Mouse (Mus musculus) liver, adult 2 months (tissue): ENCODE results near the gene Gm20388.

Experiments used
- CTCF ChIP-seq: fragments of 200-500 bp; IDR thresholded peaks from 2 replicates; pipeline ENCODE4 v1.5.1; 2011; ENCODE audit warnings: low read depth, low read length, control low read depth
- POLR2A ChIP-seq: fragments of 200-500 bp; IDR thresholded peaks from 2 replicates; pipeline ENCODE4 v1.6.1; 2011; ENCODE audit warnings: low read length, control low read depth; ENCODE audit not compliant: insufficient read depth; ENCODE audit errors: extremely low read depth

GRCm38 (mm10) chr8:120103916-120104315 is 193.3 kb downstream of the Gm20388 start:
- TF ChIP-seq CTCF (no peak), POLR2A (no peak)
